Mouse (Mus musculus) stomach, embryonic 14.5 days (tissue): ENCODE data around the gene Syce1l. TPM values are rescaled to one million over a fixed set of nuclear protein-coding genes. Genes with fewer than 3 reads are reported as not detected.

Experiments
- ATAC-seq: fragments of 200-750 bp; cut with Nextera tagmentation; 2 replicates; pipeline ENCODE4 v1.8.0; 2017; ENCODE audit warnings: low read depth, moderate TSS enrichment; ENCODE audit not compliant: insufficient number of reproducible peaks, insufficient read depth, low FRiP score
- H3K27ac ChIP-seq: fragments of 300-500 bp; sonication (generic); 2 replicates; pipeline ENCODE4 v1.5.1; 2014; ENCODE audit warnings: mild to moderate bottlenecking, low read length, moderate library complexity, mixed read lengths
- H3K27me3 ChIP-seq: fragments of 300-500 bp; sonication (generic); 2 replicates; pipeline ENCODE4 v1.6.1; 2014; ENCODE audit warnings: low read length, control low read depth, mixed read lengths; ENCODE audit not compliant: control insufficient read depth, insufficient read depth
- H3K36me3 ChIP-seq: fragments of 300-500 bp; sonication (generic); 2 replicates; pipeline ENCODE4 v1.6.1; 2014; ENCODE audit warnings: mild to moderate bottlenecking, control low read depth, low read length, moderate library complexity, mixed read lengths; ENCODE audit not compliant: control insufficient read depth, insufficient read depth
- H3K4me1 ChIP-seq: fragments of 300-500 bp; sonication (generic); 2 replicates; pipeline ENCODE4 v1.6.1; 2014; ENCODE audit warnings: low read length, control low read depth, mixed read lengths; ENCODE audit not compliant: control insufficient read depth, insufficient read depth
- H3K4me2 ChIP-seq: fragments of 300-500 bp; sonication (generic); replicated peaks from 2 replicates; pipeline ENCODE4 v1.6.1; 2014; ENCODE audit warnings: low read depth, low read length, control low read depth
- H3K4me3 ChIP-seq: fragments of 300-500 bp; sonication (generic); 2 replicates; pipeline ENCODE4 v1.5.1; 2014; ENCODE audit warnings: low read depth, low read length, control low read depth
- H3K9ac ChIP-seq: fragments of 300-500 bp; sonication (generic); replicated peaks from 2 replicates; pipeline ENCODE4 v1.6.1; 2014; ENCODE audit warnings: low read depth, mild to moderate bottlenecking, control low read depth, low read length, moderate library complexity, mixed read lengths
- H3K9me3 ChIP-seq: fragments of 300-500 bp; sonication (generic); 2 replicates; pipeline ENCODE4 v1.6.1; 2016; ENCODE audit warnings: low read depth, low read length, control low read depth; ENCODE audit not compliant: control insufficient read depth
- WGBS: fragments of 180-500 bp; shearing (Covaris S2); extraction: QIAGEN DNeasy Blood & Tissue Kit; methylation state at CpG from one replicate; pipeline ENCODE4 v1.1.7; 2014; 5-methylcytosine and 5-hydroxymethylcytosine counted together
- polyA plus RNA-seq: library from polyadenylated mRNA; unstranded; fragments of >200 nt; fragmentation: Nextera tagmentation; extraction: Ambion mirVana; gene quantifications from 2 replicates; pipeline ENCODE4 v1.2.1, GENCODE M21; 2014

Gene Syce1l
- polyA plus RNA-seq, 1 experiment from 2014 or later = not detected

DNA sequence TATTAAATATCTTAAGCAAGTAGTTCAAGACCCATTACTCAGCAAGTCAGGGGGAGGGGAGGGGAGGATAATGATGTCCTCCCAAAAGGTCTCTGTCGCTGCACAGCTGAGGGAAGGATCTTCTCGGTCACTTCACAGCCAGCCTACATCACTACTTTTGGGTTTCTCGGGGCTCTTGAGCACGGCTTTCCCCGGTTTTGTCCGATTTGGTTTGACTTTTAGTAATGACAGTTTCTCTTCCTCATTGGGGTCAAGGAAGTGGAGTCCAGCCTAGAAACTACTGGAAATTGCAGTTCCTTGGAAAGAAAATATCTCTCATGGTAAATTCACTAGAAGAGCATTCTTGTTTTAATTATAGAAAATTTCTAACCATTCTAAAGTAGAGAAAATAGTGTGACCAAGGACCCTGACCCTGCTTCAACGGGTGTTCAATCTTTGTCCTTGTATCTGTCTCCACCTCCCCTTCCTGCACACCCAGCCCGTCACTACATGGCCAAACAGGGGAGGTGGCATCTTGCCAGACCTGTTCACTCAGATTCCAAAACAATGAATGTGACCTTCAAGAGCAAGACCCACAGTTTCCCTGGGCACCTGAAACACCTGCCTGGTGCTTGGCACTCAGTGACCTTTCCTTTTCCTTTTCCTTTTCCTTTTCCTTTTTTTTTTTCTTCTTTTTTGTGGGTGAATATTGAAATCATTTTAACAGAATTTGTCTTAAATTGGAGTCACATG, 632 bp downstream of the Syce1l start:
- no peak overlapping the region for H3K4me2 ChIP-seq
- H3K9ac ChIP-seq = no peak overlapping the region
- H3K4me1 ChIP-seq = no peaks in the 10 kb centered on the region
- no peaks in the 10 kb centered on the region for H3K9me3 ChIP-seq
- no peak overlapping the region for H3K27ac ChIP-seq
- no peak for ATAC-seq
- peaks cover 28% of the 10 kb centered on the region for H3K36me3 ChIP-seq
- H3K27me3 ChIP-seq = no peaks in the 10 kb centered on the region
- 80% methylated on average over 8 of the region's 8 CpGs for WGBS
- H3K4me3 ChIP-seq = no peak overlapping the region

- no peak for ATAC-seq
- WGBS = 72% methylated on average over 5 of the region's 5 CpGs
- H3K4me2 ChIP-seq = no peak overlapping the region
- no peaks in the 10 kb centered on the region for H3K9me3 ChIP-seq
- H3K4me3 ChIP-seq = no peak overlapping the region
- H3K9ac ChIP-seq = no peak overlapping the region
- no peaks in the 10 kb centered on the region for H3K4me1 ChIP-seq
- H3K27ac ChIP-seq = no peak overlapping the region
- peaks cover 16% of the 10 kb centered on the region; the same call in 1 of the 2 replicates for H3K36me3 ChIP-seq
- H3K27me3 ChIP-seq = no peaks in the 10 kb centered on the region
These were observed 2.2 kb downstream of the Syce1l start for GRCm38 (mm10) chr8:113645220-113645619.

GRCm38 (mm10) chr8:113652450-113652849, 9.4 kb downstream of the Syce1l start:
- no peak overlapping the region for H3K4me3 ChIP-seq
- no peak overlapping the region for H3K27ac ChIP-seq
- H3K4me1 ChIP-seq = no peaks in the 10 kb centered on the region
- 86% methylated on average over 12 of the region's 12 CpGs for WGBS
- no peak for ATAC-seq
- no peak overlapping the region for H3K9ac ChIP-seq
- no peaks in the 10 kb centered on the region for H3K36me3 ChIP-seq
- no peak overlapping the region for H3K4me2 ChIP-seq
- no peaks in the 10 kb centered on the region for H3K9me3 ChIP-seq
- no peaks in the 10 kb centered on the region for H3K27me3 ChIP-seq

DNA sequence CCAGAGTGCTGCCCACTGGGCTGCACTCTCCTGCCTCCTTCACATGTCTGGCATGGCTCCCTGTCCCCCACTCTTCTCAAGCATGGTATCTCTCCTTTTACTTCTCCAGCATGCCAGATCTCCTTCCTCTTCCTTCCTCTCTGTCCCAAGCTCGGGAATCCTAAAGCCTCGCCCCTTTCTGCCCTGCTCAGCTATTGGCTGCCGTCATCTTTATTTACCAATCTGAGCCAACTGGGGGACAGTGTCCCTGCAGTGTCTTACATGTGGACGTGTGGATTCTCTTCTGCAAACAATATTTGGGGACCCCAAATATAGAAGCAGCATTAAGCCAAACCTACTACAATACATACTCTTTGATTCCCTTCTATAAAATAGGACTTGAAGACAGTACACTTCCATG, 10.1 kb downstream of the Syce1l start:
- 48% methylated on average over 4 of the region's 4 CpGs for WGBS

DNA sequence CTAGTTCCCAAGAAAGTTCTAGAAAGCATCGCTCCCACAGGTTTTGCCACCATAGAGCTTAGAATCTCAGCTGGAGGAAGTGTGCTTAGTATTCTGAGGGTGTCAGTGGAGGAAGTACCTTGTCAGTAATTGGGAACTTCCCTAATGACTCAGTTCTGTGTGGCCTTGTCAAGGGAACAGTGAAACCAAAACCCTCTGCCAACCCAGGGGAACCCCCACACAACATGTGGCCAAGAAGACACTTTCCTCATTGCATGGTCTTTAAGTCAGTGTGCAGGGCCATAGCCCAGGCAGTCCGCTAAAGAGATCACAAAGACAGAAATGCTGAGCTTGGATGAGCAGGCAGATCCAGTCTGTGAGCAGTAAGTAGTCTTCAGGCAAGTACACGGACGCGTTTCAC, 13.1 kb downstream of the Syce1l start:
- no peak overlapping the region for H3K4me2 ChIP-seq
- H3K4me3 ChIP-seq = no peak overlapping the region
- H3K36me3 ChIP-seq = no peaks in the 10 kb centered on the region
- no peak for ATAC-seq
- H3K9ac ChIP-seq = no peak overlapping the region
- no peaks in the 10 kb centered on the region for H3K9me3 ChIP-seq
- no peaks in the 10 kb centered on the region for H3K27me3 ChIP-seq
- 94% methylated on average over 5 of the region's 5 CpGs for WGBS
- no peaks in the 10 kb centered on the region for H3K4me1 ChIP-seq
- H3K27ac ChIP-seq = no peak overlapping the region

More for the DNA sequence above, 10.1 kb downstream of the Syce1l start:
- ATAC-seq = no peak
- Histone ChIP-seq H3K9me3 (no peaks in the 10 kb centered on the region), H3K4me3 (no peak overlapping the region), H3K4me2 (no peak overlapping the region), H3K27me3 (no peaks in the 10 kb centered on the region), H3K4me1 (no peaks in the 10 kb centered on the region), H3K27ac (no peak overlapping the region), H3K36me3 (no peaks in the 10 kb centered on the region), H3K9ac (no peak overlapping the region)

GRCm38 (mm10) chr8:113656681-113657298, 13.8 kb downstream of the Syce1l start:
- H3K27me3 ChIP-seq = no peaks in the 10 kb centered on the region
- H3K36me3 ChIP-seq = no peaks in the 10 kb centered on the region
- WGBS = 87% methylated on average over 11 of the region's 11 CpGs
- H3K27ac ChIP-seq = no peak overlapping the region
- H3K9me3 ChIP-seq = no peaks in the 10 kb centered on the region
- no peak overlapping the region for H3K9ac ChIP-seq
- no peaks in the 10 kb centered on the region for H3K4me1 ChIP-seq
- no peak overlapping the region for H3K4me3 ChIP-seq
- no peak overlapping the region for H3K4me2 ChIP-seq
- ATAC-seq = no peak

DNA sequence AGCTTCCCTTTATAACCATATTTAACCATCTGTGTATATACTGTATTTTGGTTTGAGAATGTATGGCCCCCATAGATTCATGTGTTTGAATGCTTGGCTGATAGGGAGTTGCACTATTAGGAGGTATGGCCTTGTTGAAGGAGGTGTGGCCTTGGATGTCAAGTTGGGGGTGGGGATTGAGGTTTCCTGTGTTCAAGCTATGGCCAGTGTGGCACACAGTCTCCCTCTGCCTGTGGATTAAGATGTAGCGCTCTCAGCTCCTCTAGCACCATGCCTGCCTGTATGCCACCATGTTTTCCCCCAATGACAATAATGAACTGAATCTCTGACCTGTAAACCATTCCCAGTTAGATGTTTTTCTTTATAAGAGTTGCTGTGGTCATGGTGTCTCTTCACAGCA, 17.1 kb downstream of the Syce1l start:
- no peaks in the 10 kb centered on the region for H3K27me3 ChIP-seq
- H3K4me1 ChIP-seq = no peaks in the 10 kb centered on the region
- no peak overlapping the region for H3K4me3 ChIP-seq
- H3K27ac ChIP-seq = no peak overlapping the region
- WGBS = 100% methylated on average over 1 of the region's 1 CpGs
- ATAC-seq = no peak
- no peaks in the 10 kb centered on the region for H3K36me3 ChIP-seq
- H3K9me3 ChIP-seq = no peaks in the 10 kb centered on the region
- no peak overlapping the region for H3K4me2 ChIP-seq
- H3K9ac ChIP-seq = no peak overlapping the region

- Histone ChIP-seq H3K36me3 (no peaks in the 10 kb centered on the region), H3K4me3 (no peak overlapping the region), H3K9me3 (no peaks in the 10 kb centered on the region), H3K9ac (no peak overlapping the region), H3K4me1 (0 out of 2 replicates have a peak, but pooled peaks cover 2% of the 10 kb centered on the region), H3K4me2 (no peak overlapping the region), H3K27ac (no peak overlapping the region), H3K27me3 (no peaks in the 10 kb centered on the region)
- peak; percentile 63; the same call in 1 of the 2 replicates for ATAC-seq
- 9% methylated on average over 2 of the region's 2 CpGs for WGBS
These were observed 21.5 kb downstream of the Syce1l start for GRCm38 (mm10) chr8:113664544-113664943.
